Mouse (Mus musculus) c-Kit-positive CD71-positive TER-119-negative erythroid progenitor cells, embryonic 14.5 days (primary cell): ENCODE results near the gene Rhoa.

Source experiments
- DNase-seq: peaks from one replicate; pipeline ENCODE4 v3.0.0-alpha.2; 2013; ENCODE audit warnings: low read depth

The Rhoa gene

DNA sequence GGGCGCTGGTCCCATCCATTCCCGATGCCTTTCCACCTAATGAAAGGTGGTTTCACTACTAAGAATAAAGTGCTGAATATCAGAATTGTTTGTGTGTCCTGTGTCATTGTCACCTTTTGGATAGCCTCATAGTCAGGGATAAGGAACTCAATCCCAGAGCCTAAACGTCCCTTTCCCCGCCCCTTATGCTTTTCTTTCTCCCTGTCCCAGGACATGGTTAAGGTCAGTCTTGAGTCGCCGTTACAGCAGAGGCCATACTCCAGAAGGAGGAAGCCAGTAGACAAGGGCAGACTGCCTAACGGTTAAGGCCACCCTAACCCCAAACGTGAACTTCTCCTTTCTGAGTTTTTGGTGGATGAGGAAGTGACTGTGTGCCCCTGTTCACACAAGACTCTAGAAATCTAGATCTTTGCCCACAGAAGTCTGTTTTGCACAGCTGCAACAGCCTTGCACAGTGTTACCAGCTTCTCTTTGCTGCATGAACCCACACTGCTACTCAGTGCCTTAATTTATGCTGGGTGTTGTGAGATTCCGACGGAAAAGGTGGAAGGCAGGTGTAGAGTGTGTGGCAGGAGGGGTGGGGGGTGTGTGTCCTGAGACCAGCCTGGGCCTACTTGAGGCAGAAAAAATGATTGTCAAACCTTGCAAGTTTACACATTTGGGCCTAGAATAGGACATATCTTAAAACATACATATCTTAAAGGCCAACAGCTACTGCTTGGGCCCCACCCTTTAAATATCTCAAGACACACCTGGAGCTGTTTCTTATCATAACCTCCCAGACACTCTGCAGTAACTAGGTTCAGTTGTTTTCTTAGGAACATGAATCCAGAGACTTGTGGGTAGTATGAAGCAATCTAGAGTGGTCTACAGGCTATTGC, 34.6 kb downstream of the Rhoa start:
- DNase-seq, result peak; percentile 83

DNA sequence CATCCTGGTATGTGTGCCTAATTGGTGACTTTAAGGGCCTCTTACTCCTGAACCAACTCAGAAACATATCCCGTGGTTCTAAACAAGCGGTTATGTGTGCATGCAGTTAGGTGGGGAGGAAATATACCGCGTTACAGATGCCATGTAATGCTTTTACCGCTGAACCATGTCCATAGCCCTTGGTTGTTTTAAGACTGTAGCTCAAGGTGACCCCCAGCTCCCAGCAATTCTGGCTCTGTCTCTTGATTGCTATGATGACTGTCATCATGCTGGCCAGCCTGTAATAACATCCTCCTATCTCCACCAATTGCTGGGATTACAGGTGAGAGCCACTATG, 35.2 kb downstream of the Rhoa start:
- no peak for DNase-seq

GRCm38 (mm10) chr9:108341801-108342200, 35.9 kb downstream of the Rhoa start:
- no peak for DNase-seq

GRCm38 (mm10) chr9:108342301-108342831, 36.4 kb downstream of the Rhoa start:
- DNase-seq, result no peak

- no peak for DNase-seq
These were observed 37.4 kb downstream of the Rhoa start for GRCm38 (mm10) chr9:108343331-108343730.

GRCm38 (mm10) chr9:108343835-108344234, 37.9 kb downstream of the Rhoa start:
- DNase-seq, result peak; percentile 46

DNA sequence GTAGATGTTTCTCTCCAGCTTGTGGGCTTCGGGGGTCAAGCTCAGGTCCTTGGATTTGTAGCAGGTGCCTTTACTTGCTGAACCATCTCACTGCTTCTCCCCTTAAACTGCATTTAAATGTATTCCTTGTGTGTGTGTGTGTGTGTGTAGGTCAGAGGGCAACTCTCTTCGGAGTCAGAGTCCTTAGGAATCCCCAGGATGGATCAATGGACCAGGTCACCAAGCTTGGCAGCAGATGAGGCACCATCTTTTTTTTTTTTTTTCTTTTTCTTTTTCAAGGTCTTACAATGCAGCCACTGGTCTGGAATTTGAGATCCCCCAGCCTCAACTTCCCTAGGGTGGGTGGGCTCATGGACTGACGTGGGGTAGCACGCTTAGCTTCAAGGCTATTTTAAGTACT, 38.5 kb downstream of the Rhoa start:
- no peak for DNase-seq

DNA sequence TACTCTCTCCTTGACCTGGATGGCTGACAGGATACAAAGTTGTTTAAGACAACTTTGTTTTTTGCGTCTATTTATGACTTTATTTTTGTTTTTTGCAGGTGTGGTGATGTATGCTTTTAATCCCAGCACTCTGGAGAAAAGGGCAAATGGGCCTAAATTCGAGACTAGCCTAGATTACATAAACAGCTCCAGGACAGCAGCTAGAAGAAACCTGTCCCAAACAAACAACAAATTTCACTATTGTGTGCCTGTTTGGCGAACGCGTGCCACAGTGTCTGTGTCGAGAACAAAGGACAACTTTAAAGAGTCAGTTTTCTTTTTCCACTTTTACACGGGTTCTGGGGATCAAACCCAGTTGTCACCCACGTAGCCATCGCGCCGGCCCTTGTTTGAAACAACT, 41.1 kb downstream of the Rhoa start:
- no peak for DNase-seq

DNA sequence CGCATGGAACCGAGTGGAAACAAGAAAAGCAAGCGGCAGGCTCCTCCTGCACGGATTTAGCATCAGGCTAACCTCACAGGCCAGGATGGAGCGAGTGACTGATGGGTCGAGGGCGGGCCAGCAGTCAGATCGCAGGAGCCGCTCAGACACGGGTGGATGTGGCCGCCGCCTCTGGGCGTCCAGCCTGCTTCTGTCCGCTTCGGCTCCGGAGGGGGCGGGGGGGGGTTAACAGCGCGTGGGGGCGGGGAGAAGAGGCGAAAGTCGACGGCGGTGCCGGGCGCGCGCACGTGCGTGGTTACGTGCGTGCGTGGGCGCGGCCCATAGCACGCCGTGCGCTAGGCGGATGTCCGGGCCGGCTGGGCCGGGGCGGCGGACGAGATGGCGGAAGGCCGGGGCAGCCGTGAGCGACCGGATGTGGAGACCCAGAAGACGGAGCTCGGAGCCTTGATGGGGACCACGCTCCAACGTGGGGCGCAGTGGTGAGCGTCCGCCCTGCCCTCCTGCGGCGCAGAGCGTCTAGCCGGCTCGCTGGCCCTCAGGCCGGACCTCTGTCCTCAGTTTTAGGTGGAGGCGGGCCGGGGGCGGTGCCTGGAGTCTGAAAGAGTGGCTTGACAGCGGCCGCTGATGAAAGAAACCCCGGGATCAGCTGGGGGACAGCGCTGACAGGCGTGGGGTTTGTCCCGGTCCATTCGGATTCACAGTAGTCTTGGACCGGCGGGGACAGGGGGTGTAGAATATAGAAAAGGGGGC, 41.8 kb downstream of the Rhoa start, which contains the start of gene Usp4:
Gene Usp4 (plus strand): TSS at position 314 of the 750 bp plus-strand sequence.
- DNase-seq, result peak; percentile 70

GRCm38 (mm10) chr9:108348290-108348680, 42.4 kb downstream of the Rhoa start:
- DNase-seq, result no peak

DNA sequence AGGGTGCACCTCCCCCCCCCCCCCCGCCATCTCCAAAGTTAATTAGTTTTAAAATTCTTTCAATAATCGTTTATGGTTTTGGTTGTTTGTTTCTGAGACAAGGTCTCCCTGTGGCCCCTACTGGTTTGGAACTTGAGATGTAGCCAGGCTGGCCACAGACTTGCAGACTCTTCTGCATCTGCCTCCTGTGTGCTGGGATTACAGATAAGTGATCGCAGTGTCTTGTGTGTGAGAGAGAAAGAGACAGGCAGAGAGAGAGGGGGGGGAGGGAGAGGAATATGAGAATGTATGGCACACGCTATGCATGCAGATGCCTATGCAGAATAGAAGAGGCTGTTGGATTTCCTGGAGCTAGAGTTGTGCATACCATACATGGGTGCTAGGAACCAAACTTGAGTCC, 43.8 kb downstream of the Rhoa start:
- DNase-seq, result no peak

GRCm38 (mm10) chr9:108378234-108378633, 72.3 kb downstream of the Rhoa start:
- no peak for DNase-seq

DNA sequence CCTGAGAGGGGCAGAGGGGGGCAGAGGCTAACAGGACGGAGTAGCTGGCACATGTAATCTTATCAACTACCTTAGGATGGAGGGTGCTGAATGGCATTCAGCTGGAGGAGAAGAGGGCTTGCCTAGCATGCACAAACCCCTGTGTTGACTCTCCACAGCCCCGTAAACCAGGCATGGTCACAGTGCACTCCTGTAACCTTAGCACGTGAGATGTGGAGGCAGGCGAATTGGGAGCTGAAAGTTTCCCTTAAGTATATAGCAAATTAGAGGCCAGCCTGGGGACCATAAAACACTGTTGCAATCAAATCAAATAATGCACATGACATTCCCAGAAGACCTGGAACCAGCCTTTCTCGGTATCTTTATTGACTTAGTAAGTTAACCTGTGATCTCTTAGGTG, 72.8 kb downstream of the Rhoa start:
- DNase-seq, result no peak

DNA sequence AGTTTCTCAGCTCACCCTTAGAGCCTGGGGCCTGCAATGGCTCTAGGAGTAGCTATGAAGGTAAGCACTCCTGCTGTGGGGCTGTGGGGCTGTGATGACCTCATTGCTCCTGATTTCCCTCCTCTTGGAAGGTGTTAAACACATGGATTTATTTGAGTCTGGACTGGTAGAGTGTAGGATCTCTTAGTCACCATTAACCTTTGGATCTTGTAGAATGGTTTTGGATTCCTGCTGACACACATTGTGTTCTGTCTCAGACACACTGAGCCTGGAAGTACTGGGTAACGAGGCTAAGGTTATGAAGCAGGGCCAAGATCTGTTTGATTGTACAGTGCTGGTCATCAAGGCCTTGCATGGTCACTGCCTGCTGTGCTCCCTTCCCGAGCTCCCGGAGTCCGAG, 73.4 kb downstream of the Rhoa start:
- no peak for DNase-seq

DNA sequence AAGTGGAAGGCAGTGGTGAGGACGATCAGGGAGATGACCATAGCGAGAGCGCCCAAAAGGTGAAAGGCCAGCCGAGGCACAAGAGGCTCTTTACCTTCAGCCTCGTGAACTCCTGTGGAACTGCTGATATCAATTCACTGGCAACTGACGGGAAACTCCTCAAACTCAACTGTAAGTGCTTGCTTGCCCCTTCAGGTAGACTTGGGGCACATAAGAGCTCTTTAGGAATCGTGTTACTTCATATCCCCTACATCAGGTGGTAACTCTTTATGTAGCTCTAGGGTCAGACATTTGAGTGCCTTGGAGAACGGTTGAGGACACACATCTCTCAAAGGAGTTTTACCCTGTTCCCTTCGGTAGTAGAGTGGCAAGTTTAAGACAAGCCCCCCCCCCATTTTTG, 75.5 kb downstream of the Rhoa start:
- no peak for DNase-seq

GRCm38 (mm10) chr9:108385006-108385405, 79.1 kb downstream of the Rhoa start:
- DNase-seq, result no peak

- DNase-seq, result no peak
These were observed 80.9 kb downstream of the Rhoa start for GRCm38 (mm10) chr9:108386816-108387215.
